Mouse (Mus musculus) small intestine, adult 2 months (tissue): ENCODE measurements around the gene Clk1. TPM values are rescaled to one million over a fixed set of nuclear protein-coding genes. Genes with fewer than 3 reads are reported as not detected.

Experiments used
- H3K27ac ChIP-seq: fragments of 200-500 bp; 2 replicates; pipeline ENCODE4 v1.5.1; 2012; ENCODE audit warnings: low read depth, low read length, control low read depth, inconsistent platforms; ENCODE audit not compliant: insufficient read depth
- H3K27me3 ChIP-seq: fragments of 200-500 bp; 2 replicates; pipeline ENCODE4 v1.6.1; 2012; ENCODE audit warnings: mild to moderate bottlenecking, moderate library complexity, low read length, inconsistent platforms; ENCODE audit not compliant: control insufficient read depth, insufficient read depth
- H3K36me3 ChIP-seq: fragments of 200-500 bp; 2 replicates; pipeline ENCODE4 v1.6.1; 2012; ENCODE audit warnings: mild to moderate bottlenecking, low read length, control low read depth, inconsistent platforms; ENCODE audit not compliant: control insufficient read depth, insufficient read depth
- H3K4me1 ChIP-seq: fragments of 200-500 bp; 2 replicates; pipeline ENCODE4 v1.6.1; 2012; ENCODE audit warnings: low read length, inconsistent platforms, mixed read lengths; ENCODE audit not compliant: control insufficient read depth, insufficient read depth, insufficient read length
- H3K4me3 ChIP-seq: fragments of 200-500 bp; 2 replicates; pipeline ENCODE4 v1.5.1; 2012; ENCODE audit warnings: low read depth, mild to moderate bottlenecking, control low read depth, inconsistent platforms, low read length, moderate library complexity
- CTCF ChIP-seq: fragments of 200-500 bp; IDR thresholded peaks from 2 replicates; pipeline ENCODE4 v1.5.1; 2012; ENCODE audit warnings: low read depth, mild to moderate bottlenecking, control low read depth, inconsistent platforms, low read length, moderate library complexity, mixed read lengths; ENCODE audit not compliant: insufficient replicate concordance, insufficient read length; ENCODE audit errors: extremely low read depth
- POLR2A ChIP-seq: fragments of 200-500 bp; IDR thresholded peaks from 2 replicates; pipeline ENCODE4 v1.6.1; 2012; ENCODE audit warnings: low read depth, mild to moderate bottlenecking, control low read depth, inconsistent platforms, low read length, moderate library complexity
- WGBS: fragments of 180-500 bp; shearing (Covaris S2); methylation state at CpG from one replicate; pipeline ENCODE4 v1.1.7; 2018; 5-methylcytosine and 5-hydroxymethylcytosine counted together
- polyA plus RNA-seq: library from polyadenylated mRNA; depleted of rRNA; stranded (reverse); fragments of >200 nt; gene quantifications from 2 replicates; pipeline ENCODE4 v1.2.3, GENCODE M21; 2012

Clk1 gene
- polyA plus RNA-seq, 1 experiment: 11.1 TPM

DNA sequence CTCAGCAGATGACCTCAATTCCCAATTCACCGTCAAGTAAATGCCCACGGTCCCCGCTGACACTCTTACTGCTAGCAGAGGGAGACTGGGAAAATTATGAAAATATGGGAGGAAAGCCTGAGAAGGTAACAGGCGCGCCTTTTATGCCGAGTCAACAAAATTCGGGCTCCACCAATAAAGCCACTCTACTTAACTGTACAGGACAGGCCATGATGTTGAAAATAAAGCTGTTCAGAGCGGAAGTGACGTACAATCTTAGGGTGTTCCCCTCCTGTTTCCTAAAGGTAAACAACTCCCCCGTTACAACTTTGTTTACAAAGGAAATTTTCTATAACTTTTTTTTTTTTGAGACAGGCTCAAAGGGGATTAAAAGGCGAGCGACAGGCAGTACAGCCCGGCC is 987 bp downstream of the Clk1 start:
- peaks cover 34% of the 10 kb centered on the region for H3K36me3 ChIP-seq
- 1% methylated on average over 13 of the region's 13 CpGs for WGBS
- no peaks in the 10 kb centered on the region for H3K27me3 ChIP-seq
- peak overlapping the region; percentile 100 for H3K27ac ChIP-seq
- peak overlapping the region; percentile 96 for H3K4me3 ChIP-seq
- TF ChIP-seq CTCF (no peak), POLR2A (no peak)
- H3K4me1 ChIP-seq: peaks cover 3% of the 10 kb centered on the region; the same call in 1 of the 2 replicates

DNA sequence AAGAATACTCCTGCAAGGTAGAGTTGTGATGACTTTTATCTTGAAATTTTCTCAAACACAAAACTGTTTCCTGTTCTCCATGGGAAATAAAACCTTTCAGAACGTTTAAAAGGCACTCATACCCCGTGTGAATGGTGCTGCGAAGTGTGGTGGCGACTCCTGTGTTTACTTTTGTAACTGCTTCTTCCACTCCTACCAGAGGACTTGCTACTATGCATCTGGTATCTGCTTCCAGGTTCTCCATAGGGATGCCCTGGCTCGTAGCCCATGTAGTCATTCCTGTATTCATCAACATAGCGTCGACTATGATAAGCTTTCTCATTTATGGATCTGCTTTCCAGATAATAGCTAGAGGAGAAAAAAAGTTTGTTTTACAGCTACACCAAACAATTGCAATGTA is 2.9 kb downstream of the Clk1 start:
- H3K27me3 ChIP-seq: no peaks in the 10 kb centered on the region
- H3K36me3 ChIP-seq: peaks cover 52% of the 10 kb centered on the region
- WGBS: 4% methylated on average over 7 of the region's 7 CpGs
- H3K4me1 ChIP-seq: peaks cover 3% of the 10 kb centered on the region; the same call in 1 of the 2 replicates
- H3K27ac ChIP-seq: no peak overlapping the region
- no peak for TF ChIP-seq CTCF
- TF ChIP-seq POLR2A: no peak
- H3K4me3 ChIP-seq: no peak overlapping the region

DNA sequence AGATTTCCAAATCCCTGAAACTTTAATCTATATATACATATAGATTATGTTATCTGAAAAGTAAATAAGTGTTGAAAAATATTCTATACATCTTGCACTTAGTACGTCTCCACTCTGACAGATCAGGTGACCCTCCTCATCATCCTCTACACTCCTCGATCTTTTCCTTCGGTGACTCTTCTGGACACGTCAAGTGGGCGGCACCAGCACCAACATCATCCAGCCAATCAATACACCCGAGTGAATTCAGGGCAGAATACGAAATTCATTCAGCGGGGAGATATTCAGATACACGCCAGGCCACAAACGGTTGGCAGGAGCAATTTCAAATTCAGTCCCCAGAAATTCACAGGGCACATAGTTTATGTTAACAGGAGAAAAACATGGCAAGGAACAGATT is 3.8 kb downstream of the Clk1 start:
- no peak for TF ChIP-seq POLR2A
- no peak for TF ChIP-seq CTCF
- Histone ChIP-seq H3K4me3 (no peak overlapping the region), H3K4me1 (peaks cover 3% of the 10 kb centered on the region; the same call in 1 of the 2 replicates), H3K36me3 (peaks cover 59% of the 10 kb centered on the region), H3K27ac (no peak overlapping the region), H3K27me3 (no peaks in the 10 kb centered on the region)
- 64% methylated on average over 10 of the region's 10 CpGs for WGBS

DNA sequence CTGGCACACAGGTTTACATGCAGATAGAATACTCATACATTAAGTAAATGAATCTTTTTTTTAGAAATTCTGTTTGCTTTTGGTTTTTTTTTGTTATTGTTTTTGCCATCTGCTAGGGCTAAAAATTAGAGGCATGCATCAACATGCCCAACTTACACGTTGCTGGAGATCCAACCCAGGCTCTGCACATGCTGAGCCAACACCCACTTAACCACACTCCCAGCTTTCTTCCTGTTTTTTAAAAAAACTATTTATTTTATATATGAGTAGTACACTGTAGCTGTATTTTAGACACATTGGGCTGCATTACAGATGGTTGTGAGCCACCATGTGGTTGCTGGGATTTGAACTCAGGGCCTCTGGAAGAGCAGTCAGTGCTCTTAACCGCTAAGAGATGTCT is 7.8 kb downstream of the Clk1 start:
- 69% methylated on average over 2 of the region's 2 CpGs for WGBS
- Histone ChIP-seq H3K27me3 (no peaks in the 10 kb centered on the region), H3K4me1 (no peaks in the 10 kb centered on the region), H3K27ac (no peak overlapping the region), H3K4me3 (no peak overlapping the region), H3K36me3 (peaks cover 82% of the 10 kb centered on the region)
- TF ChIP-seq POLR2A: no peak
- no peak for TF ChIP-seq CTCF

DNA sequence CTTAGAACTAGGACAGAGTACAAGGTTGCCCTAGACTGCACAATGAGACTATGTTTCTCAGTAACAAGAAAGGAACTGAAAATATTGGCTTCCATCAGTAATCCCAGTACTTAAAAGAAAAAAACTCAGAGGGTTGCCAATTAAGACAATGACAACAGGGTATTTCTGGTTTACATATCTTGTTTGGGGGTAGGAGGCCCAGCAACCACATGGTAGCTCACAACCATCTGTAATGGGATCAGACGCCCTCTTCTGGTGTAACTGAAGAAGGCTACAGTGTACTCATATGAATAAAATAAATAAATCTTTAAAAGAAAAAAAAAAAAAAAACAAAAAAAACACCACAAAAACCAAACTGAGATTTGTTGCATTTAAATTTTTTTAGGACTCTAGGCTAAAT is 8.4 kb downstream of the Clk1 start:
- H3K4me1 ChIP-seq: no peaks in the 10 kb centered on the region
- no peak overlapping the region for H3K27ac ChIP-seq
- no peak overlapping the region for H3K4me3 ChIP-seq
- 11% methylated on average over 1 of the region's 1 CpGs for WGBS
- peaks cover 84% of the 10 kb centered on the region for H3K36me3 ChIP-seq
- H3K27me3 ChIP-seq: no peaks in the 10 kb centered on the region
- no peak for TF ChIP-seq POLR2A
- TF ChIP-seq CTCF: no peak

DNA sequence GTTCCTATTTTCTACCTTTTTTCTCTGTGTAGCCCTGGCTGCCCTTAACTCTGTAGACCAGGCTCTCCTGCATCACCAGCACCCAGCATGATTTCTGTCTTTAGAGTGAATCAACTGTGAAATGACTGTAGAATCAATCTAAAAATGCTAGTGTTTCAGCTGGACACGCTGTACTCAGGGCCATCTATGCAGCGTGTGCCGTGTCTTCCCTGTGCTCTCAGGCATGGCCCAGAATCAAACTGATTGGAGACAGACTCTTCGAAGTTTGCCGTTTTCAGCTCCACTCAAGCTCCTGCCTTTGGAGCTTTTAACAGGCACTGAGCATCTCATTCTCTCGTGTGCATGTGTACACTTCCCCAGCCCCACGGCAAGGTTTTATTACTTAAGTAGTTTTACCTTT is 13.1 kb downstream of the Clk1 start:
- peaks cover 60% of the 10 kb centered on the region for H3K36me3 ChIP-seq
- H3K27ac ChIP-seq: no peak overlapping the region
- H3K4me3 ChIP-seq: no peak overlapping the region

DNA sequence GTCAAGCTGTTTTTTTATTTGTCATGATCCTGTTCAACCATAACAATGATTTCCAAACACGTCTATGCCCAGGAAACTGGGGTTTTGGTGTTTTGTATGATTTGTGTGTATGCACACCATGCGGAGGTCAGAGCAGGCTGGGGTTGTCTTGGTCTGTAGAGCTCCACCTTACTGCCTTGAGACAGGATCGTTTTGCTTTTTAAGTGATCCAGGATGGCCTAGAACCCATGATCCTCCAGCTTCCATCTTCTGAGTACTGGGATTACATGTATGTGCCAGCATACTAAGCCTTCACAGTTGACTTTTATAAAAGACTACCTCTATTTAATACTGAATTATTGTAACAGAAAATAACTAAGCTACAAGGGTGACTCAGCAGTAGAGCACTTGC is 13.7 kb downstream of the Clk1 start:
- WGBS: 72% methylated on average over 3 of the region's 3 CpGs
- no peak for TF ChIP-seq CTCF
- no peaks in the 10 kb centered on the region for H3K27me3 ChIP-seq
- H3K4me1 ChIP-seq: no peaks in the 10 kb centered on the region
- no peak overlapping the region for H3K4me3 ChIP-seq
- H3K36me3 ChIP-seq: peaks cover 60% of the 10 kb centered on the region
- no peak overlapping the region for H3K27ac ChIP-seq

More for the DNA sequence above, 13.1 kb downstream of the Clk1 start:
- 83% methylated on average over 7 of the region's 7 CpGs for WGBS
- Histone ChIP-seq H3K4me1 (no peaks in the 10 kb centered on the region), H3K27me3 (no peaks in the 10 kb centered on the region)
- TF ChIP-seq POLR2A: no peak
- no peak for TF ChIP-seq CTCF

DNA sequence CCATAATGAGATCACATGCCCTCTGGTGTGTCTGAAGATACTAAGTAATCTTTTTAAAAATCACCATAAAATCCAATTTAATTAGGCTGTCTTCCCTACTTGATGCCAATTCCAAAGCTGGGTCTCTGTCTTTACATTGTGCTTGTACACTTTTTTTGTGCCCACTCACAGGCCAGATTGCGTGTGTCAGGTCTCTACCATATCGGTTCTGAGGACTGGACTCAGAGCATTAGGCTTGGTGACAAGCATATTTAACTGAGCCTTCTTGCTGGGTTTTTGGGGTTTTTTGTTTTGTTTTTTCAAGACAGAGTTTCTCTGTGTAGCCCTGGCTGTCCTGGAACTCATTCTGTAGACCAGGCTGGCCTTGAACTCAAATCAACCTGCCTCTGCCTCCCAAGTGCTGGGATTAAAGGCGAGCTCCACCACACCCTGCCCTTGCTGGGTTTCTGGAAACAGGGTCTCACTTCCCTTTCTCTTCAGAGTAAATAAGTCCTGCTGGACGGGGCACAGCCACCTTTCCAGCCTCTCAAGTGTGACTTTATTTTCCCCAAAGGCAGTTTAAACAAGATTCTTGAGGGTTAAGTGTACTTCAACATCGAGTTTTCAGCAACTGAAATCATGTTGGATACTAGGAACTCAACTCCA is 14.2 kb downstream of the Clk1 start:
- H3K27me3 ChIP-seq: no peaks in the 10 kb centered on the region
- TF ChIP-seq POLR2A: no peak
- TF ChIP-seq CTCF: no peak
- H3K4me3 ChIP-seq: no peak overlapping the region
- no peak overlapping the region for H3K27ac ChIP-seq
- no peaks in the 10 kb centered on the region for H3K4me1 ChIP-seq
- H3K36me3 ChIP-seq: peaks cover 56% of the 10 kb centered on the region
- 73% methylated on average over 5 of the region's 5 CpGs for WGBS
